Mouse (Mus musculus) megakaryocyte, adult 5-6 weeks (primary cell): ENCODE data around the gene Adssl1. TPM values are rescaled to one million over a fixed set of nuclear protein-coding genes. Genes with fewer than 3 reads are reported as not detected.

ENCODE experiments used
- ATAC-seq: 2 replicates; pipeline ENCODE4 v1.8.0; 2016; ENCODE audit warnings: mild to moderate bottlenecking, inconsistent platforms; ENCODE audit not compliant: poor library complexity, severe bottlenecking
- total RNA-seq, 2 experiments: library from RNA; stranded (forward) in 1 of 2; stranded (reverse) in 1 of 2; fragments of 153-499, 151-499 nt in 1 of 2; fragments of 221-1000, 200-1000 nt in 1 of 2; gene quantifications; 2 replicates each; pipeline versions ENCODE4 v1.2.3 to v1.2.4; 2015 to 2017

Gene Adssl1
- total RNA-seq, 2 experiments from 2014 or later, result 72.3 to 82.1 TPM

DNA sequence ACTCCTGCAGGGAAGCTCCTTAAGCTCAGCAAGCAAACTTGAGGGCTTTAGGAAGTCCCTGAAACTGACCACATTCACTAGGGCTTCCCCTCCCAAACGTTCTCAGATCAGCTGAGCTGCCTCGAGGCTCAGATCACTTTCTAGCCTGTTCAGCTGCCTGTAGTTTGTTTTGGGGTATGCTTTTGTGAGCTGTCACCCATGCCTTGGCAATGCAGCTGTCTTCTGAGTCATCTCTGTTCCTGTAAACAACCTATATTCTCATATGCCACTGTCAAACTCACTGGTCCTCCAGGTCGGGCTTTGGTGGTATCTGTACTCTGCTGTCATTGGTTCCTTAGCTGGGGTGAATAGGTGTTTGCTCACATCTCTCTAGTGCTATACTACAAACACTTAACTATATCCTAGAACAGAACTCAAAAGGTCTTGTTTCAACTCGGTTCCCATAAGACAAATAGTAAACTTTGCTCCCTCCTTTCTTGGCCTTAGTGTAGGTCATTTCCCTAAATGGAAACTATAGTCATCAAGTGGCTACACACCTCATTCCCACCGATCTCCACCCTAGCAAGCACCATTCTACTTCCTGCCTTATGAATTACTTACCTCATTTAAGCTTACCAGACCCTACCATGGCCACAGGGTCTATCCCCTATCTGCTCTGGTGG is 32.1 kb downstream of the Adssl1 start:
- ATAC-seq, result no peak

DNA sequence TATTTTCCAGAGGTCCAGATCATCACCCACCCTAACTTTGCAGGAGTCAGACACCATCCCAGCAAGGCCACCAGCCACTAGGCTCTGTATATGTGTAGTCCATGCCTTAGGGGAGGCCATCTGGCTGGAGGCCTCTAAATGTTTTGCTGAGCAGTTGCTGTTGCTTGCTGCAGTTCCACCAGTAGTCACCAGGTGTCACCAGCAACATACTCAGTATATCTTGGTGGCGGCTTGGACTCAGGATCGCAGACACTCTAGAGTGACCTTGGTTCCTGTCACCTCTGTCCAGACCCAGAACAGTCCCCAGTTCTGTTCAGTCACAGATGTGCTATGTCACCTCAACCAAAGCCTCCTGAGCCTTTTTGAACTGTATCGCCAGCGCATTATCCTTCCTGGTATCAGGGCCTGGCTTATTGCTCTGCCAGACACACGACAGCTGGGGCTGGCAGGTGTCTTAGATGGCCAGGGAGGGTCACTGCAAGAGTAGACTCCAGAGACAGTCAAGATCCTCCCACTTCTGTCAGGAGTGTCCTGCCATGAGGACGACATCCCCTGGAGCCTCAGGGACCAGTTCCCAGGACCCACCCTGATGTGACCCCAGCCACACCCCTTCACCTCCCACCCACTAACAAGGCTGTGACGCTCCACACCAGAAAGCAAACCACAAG is 33.4 kb downstream of the Adssl1 start:
- ATAC-seq, result peak; percentile 85

DNA sequence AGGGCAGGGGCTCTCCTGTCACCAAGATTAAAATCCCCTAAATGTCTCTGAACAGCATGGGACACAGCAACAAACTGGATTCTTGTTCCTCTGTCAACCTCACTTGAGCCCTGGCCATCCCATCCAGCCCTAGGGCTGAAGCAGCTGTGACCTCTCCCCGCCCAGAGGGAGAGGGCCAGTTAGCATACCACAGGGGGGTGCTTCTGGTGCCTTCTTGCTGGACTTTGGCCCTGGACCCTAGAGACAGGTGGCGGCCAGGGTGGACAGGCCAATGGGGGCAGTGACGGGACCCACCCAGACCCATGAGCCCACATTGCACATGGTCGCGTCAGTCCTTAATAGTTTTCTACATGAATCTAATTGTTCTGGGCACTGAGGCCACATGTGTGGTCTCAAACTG is 34.2 kb downstream of the Adssl1 start:
- no peak for ATAC-seq

DNA sequence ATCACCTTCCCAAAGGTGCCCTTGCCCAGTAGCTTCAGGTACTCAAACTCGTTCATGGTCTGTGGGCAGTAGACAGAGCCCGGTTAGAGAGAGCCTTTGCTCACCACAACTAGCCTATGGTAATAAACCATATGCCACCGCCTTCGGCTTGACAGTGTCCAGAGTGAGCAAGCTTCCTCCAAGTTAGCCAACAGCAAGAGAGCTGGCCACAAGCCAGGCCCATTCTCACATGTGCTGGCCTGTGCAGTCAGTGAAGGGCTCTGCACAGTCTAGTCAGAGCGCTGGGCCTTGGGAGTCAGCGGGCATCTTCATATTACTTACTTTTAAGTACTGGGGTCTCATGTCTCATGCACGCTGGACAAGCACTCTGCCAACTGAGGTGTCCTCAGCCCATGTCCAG is 38.8 kb downstream of the Adssl1 start:
- no peak for ATAC-seq

DNA sequence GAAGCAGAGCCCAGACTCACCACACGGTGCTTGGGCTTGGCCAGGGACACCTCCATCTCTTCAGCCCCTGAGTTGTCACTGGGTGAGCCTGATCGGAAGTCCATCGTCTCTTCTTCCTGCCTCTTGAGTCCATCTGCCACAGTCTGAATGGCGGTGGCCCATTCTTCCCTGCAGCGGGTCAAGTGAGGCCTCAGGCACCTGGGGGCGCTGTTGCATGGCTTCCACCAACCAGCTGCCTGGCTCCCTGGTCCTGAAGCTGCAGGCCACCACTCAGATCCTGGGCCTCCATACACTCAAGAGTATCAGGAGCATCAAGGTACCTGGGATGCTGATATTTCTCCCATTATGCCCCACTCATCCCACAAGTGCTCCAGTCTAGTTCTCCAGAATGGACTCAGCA is 39.3 kb downstream of the Adssl1 start:
- ATAC-seq, result peak; percentile 67

DNA sequence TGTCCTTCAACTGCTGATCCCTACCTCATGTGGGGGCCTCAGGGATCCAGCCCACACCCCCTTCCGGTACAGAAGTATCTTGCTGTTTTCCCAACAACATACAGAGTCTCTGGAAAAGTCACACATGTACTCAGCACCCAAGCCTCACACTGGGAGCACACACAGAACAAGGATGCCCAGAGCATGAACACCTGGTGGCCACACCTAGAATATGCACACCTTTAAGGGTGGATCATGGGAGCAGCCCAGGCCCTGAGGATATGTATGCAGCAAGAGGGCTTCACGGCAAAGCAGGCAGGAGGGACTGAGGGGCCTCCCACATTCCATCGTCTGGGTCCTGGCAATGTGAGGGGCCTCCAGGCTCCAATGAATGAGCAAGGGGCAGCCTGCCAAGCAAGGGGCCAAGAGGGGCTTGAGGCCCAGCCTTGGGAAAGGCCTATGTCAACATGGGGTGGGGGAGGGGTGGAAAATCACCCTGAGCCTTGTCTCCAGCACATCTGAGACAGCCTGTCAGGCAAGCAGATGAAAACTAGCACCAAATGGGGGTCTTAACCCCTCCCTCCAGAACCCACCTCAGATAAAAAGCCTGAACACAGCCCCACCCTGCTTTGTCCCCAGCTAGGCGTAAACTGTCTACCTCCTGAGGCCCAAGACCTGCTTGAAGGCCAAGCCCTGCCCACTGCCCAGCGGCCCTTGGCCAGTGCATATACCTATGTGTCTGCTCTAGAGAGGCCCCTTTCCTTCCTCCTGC is 40.9 kb downstream of the Adssl1 start:
- ATAC-seq, result no peak

DNA sequence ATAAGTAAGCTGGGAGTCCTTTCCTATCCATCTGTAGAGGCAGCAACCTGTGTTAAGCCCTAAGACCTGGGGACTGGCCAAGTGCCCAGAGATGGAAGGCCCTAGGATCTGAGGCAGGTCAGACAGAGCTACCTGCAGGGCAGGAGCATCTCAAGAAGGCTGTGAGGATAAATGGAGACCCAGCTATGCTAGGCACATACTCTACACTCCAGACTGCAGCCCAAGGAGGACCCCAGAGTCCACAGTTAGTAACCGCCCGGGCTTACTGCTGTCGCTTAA is 41.4 kb downstream of the Adssl1 start:
- no peak for ATAC-seq

DNA sequence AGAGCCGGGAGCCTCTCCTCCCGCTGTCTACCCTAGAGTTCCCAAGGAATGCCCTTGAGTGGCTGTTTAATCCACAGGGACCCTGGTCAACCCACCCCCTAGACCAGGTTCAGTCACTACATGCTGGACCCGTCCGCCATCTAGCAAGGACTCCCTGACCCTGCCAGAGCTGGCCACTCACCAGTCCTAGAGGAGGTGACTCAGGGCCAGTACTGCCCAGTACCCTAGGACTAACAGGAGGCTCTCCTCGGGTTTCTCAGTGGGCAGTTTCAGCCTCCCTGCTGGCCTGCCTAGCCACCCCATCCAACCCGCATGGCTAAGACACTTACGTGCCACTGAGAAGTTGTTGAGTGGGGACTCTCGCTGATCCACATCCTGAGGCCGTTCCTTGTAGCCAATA is 42.0 kb downstream of the Adssl1 start:
- ATAC-seq, result no peak

DNA sequence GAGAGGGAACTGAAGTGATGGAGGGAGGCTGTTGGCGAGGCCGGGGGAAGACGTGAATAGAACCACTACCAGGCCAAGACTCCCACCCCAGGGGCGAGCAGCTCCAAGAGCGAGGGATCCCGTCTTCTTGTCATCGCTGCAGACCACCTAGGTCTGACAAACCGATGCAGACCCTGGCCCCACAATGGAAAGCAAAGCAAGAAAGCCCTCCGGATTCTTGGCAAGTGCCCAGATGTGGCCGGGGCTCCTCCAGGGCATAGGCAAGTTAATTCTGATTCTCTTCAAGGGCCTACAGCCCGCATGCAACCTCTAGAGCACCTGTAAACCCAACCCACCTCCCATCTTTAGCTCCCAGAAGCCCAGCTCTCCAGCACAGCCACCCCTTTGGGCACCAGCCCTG is 43.5 kb downstream of the Adssl1 start:
- no peak for ATAC-seq

DNA sequence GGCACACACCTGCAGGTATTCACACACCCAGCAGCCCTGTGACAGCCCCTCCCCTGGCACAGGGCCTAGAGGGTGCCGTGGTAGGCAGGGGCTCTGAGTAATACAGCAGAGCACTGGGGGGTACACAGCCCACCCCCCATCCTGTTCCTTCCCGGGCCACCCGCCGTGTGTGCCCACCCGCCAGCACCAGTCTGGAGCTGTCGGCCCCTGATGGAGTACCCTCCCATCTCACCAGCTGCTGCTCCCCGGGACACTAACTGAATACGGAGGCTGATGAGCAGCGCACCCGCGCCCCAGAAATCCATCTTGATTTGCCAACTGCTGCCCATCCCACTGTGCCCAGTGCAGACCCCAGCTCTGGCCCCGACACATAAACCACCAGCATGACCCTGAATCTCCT is 43.9 kb downstream of the Adssl1 start:
- ATAC-seq, result no peak

DNA sequence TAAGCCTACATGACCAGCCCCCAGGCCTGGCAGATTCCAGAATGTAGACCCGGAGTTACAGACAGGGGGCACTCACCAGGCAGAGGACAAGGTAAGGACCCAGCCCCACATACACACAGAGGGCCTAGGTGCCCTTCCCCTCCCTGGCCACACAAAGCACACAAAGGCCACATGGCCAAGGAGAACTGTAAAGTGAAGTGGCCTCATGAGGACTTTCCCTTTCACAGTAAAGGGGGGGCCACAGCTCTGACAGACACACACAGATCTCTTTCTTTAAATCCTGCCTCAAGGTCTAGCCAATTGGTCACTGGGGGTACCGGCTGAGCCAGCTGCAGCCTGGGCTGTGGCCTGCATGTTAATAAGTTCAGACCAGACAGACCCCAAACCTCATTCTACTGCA is 44.3 kb downstream of the Adssl1 start:
- no peak for ATAC-seq

DNA sequence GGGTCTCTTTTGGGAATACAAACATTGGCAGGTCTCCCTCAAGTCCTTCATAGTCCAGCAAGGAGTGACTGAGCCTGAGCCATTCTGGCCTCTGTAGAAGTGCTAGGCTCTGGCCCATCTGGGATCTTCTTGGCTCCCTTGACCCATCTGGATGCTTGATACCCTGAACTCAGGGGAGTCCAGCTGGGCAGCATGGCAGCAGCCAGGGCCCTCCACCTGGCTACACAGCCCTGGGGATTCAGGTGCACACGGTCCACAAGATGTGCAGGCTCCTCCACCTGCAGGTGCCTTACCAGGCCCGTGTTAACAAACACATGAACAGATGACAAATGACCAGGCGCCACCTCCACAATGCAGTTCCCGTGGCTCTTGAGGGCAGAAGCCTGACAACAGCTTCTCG is 44.8 kb downstream of the Adssl1 start:
- ATAC-seq, result no peak

DNA sequence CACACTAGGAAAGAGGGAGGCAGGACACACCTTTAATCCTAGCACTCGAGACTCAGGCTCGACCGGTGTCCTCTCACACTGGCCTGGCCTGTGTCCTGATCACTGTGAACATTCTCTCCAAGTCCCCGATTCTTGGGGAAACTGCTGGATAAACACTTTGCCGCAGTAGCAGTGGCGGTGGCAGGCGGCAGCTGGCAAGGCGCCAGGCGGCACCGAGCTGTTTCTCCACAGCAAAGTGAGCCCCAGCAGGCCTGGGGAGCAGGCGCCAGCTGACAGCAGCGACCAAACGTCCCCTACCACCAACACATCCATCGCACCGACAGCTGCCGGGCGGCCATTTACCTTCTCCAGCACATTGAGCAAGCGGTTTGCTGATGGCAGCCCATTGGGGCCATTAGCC is 45.6 kb downstream of the Adssl1 start:
- ATAC-seq, result no peak

DNA sequence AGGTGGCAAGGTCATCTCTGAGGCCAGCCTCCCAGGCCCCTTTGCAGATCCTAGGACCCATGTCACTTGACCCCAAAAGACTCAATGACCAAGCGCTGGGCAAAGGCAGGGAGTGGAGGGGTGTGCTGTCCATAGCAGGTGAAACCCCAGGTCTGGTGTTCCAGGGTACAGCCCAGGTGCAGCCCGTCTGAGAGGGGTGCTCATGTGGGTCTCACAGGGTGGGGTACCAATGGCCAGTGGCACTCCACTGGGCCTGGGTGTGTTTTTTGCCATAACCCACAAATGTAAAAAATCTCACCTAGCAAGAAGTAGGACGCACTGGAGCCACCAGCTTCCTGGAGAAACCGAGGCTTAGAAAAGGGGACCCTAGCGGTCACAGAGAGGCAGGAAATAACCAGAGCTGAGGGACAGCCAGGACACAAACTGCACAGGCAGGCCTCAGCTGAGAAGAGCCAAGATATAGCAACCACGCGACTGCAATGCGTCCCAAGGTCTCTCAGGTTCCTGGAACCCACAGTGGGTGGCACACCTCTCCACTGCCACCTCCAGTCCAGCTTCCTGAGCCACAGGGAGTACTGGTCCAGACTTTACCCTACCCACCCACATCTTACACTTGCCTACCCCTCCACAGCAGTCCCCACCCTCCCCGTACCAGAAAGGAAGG is 46.2 kb downstream of the Adssl1 start:
- ATAC-seq, result no peak

DNA sequence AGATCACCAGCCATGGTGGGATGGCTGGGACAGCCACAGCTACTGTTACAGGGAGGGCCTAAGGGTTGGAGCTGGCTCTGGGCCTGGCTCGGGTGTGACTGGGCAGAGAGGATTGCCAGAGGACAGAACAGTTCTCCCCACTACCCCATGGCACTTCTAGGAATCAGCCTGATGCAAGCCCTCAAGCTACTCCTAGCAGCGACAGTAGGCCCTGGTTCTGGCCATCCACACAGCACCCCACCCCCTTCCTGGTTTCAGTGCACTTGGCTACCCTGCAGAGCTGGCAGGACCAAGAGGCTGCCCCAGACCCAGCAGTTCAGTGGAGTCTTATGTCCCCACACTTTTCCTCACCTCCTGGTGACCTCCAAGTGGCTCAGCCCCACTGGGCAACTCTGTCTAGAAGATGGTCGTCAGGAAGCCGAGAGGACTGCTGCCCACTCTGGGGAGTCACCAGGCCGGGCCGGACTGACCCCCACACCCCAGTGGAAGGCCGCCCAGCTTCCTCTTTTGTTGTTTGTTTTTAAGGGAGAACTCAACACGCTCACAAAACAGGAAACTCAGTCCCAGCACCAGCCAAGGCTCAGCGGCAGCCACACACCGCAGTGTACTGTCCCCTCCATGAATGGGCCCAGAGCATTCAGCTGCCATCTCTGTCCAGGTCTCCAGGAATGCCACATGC is 47.9 kb downstream of the Adssl1 start:
- peak; percentile 86 for ATAC-seq

DNA sequence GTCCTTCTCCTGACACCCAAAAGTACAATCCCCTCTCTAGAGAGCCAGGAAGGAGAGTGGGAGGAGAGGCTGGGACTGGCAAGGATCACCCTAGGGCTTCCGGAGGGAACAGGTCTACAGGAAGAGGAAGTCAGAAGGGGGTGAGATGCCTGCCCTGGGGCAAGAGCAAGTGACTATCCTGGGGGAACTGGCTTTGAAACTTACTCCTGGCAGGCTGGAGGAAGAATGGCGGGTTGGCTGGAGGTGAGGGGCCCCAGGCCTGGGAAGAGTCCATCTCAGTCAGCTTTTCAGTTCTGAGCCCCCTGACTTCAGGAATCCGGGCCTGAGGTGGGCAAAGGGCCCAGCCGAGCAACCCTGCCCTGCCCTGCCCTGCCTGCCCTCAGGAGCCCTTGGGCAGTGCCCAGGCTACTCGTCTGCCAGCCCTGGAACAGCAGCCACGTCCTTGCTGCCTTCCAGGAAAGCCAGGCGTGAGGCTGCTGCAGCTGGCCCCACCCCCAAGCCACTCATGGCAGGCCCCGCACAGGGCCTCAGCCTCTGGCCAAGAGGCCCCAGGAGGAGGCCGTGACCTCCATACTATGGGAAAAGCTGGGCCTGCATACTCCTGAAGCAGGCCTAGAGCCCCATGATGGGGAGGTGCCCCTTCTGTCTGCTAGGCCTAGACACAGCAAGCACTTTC is 51.0 kb downstream of the Adssl1 start:
- no peak for ATAC-seq

DNA sequence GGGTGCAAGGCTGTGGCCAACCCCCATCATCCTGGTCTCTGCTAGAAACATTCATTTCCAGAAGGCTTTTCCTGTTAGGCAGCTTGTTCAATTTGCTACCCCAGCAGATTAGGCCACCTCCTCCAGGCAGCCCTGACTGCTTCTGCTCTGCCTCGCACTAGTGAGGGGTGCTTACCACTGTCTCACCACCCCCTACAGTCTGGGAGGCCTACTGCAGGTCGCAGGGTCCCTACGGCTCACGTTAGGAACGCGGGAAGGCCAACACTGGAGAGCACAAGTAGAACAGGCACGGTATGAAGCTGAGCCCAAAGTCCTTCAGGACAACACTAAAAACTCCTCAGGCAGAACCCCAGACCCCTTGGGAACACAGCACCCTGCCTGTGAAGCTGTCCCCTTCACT is 52.0 kb downstream of the Adssl1 start:
- ATAC-seq, result no peak

DNA sequence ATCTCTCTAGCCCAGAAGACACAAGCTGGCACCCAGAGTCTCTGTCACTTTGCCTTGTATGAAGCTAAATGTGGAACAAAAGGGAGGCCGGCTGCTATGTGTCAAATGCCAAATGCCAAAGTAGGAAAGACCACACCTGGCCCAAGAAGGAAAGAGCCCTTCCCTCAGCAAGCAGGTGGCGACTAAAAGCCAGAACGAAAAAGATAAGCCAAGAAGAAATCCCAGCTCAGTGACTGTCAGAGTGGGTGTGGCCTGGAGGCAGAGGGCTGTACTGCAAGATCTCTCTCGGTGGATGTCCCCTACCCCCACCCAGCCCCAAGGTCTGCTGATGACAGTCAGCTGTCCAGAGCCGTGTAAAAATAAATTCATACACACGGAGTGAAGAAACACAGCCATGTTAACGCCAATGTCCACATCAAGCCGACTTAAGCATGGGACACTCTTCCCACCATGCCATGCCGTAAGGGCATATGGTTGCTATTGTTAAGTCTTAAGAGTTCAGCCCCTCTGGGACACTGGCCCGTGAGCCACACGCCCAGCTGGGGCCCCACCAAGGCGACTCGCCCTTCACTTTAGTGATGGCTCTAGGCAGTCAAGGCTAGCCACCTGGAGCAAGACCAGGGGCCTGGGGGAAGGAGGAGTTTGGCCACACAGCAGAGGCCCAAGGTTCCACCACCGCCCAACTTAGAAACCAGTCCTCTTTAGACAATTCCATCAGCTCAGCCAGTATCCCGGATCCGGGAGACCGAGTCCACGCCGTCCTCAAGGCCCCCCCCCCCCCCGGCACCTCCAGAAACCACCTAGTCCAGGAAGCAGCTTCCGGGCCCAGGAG is 53.1 kb downstream of the Adssl1 start:
- no peak for ATAC-seq

DNA sequence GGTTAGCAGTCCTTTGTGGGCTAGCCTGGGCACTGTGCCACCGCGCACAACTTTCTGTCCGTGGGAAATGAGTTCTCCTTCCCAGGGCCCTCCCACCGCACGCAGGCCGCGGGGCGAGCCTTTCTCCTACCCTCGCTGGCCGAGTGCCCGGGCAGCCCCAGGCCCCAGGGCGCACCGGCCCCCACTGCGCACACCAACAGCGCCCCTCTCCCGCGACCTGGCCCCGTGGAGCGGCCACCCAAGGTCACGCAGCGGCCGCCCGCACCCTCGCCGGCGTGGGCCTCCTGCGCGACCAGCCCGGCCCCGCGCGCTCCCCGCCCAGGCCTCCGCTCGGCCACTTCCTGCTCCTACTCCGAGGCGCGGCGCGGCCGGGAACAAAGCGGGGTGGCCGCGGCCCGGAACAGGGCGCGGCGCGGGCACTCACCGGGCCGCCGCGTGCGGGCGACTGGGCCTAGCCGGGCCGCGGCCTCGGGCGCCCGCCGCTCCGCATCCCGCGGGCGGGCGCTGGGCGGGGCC is 53.8 kb downstream of the Adssl1 start:
- ATAC-seq, result 0 out of 2 replicates have a peak, but pooled peaks have one; percentile 9
